Mouse (Mus musculus) brain, embryonic 14.5 days (tissue): ENCODE results near the gene Prkg1.

Experiments
- CTCF ChIP-seq: fragments of 200-500 bp; IDR thresholded peaks from 2 replicates; pipeline ENCODE4 v1.5.1; 2012; ENCODE audit warnings: inconsistent platforms, mild to moderate bottlenecking, moderate library complexity, borderline replicate concordance; ENCODE audit not compliant: insufficient read depth, insufficient read length; ENCODE audit errors: extremely low read depth
- POLR2A ChIP-seq: fragments of 200-500 bp; IDR thresholded peaks from 2 replicates; pipeline ENCODE4 v1.6.1; 2012; ENCODE audit warnings: mild to moderate bottlenecking, inconsistent platforms, borderline replicate concordance; ENCODE audit not compliant: poor library complexity, insufficient read depth, insufficient read length, severe bottlenecking; ENCODE audit errors: extremely low read depth

DNA sequence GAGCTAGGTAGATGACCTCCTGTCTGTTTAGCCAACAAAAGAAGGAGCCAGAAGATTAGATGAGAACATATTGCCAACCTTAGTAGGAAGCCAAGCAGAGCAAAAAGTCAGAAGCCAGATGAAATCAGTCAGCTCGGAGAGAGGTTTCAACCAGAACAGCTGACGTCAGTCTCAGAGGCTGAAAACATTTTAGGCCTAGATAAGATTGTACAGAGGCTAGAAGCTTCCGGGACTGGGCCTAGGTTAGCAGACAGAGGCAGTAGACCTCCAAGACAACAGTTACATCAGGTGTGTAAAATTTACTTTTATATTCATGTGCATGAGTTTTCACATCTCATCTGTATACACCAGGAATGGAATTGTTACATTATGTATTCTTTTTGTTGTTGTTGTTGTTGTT lies 665.5 kb downstream of the Prkg1 start:
- TF ChIP-seq POLR2A (no peak), CTCF (no peak)
